Mouse (Mus musculus): ENCODE data around the gene Vkorc1l1.
"Not testable (repeated sequence)": the region's sequence is repeated elsewhere in the genome, so short reads cannot be mapped to it uniquely, and the experiment has no call there.

The Vkorc1l1 gene

GRCm38 (mm10) chr5:129941495-129942045 is at the start of gene Vkorc1l1:
TSS of gene Vkorc1l1 (plus strand) at chr5:129941970.
- DNase-seq (ENCODE audit: low spot score in 2 of 2): peak; percentile 97 to 99

GRCm38 (mm10) chr5:129895198-129896088 is 46.3 kb upstream of the Vkorc1l1 start, which contains the start of gene Zbed5:
TSS of gene Zbed5 (plus strand) at chr5:129895723.
- peak; percentile 66 to 69 for DNase-seq (ENCODE audit: low spot score in 2 of 2)

DNA sequence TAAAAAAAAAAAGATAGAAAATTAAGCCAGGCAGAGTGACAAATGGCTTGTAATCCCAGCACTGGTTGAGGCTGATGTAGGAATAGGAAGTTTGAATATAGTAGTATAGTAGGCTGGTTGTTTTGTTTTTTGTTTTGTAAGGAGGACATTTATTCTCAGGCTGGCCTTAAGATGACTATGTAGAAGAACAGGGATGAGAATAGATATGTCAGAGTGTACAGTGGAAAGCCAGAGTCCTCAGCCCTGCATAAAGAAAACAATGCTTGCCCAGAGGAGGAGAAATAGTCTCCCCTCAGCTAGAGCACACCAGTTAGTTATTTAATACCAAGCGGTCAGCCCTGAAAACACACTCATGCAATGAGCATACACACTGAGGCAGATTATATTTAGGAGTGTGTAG is 43.3 kb upstream of the Vkorc1l1 start, which contains the start of gene Phkg1:
Gene Phkg1, minus strand, starts transcription at position 101 of the 400 bp plus-strand sequence.
- DNase-seq (ENCODE audit: low spot score in 2 of 2): no peak

DNA sequence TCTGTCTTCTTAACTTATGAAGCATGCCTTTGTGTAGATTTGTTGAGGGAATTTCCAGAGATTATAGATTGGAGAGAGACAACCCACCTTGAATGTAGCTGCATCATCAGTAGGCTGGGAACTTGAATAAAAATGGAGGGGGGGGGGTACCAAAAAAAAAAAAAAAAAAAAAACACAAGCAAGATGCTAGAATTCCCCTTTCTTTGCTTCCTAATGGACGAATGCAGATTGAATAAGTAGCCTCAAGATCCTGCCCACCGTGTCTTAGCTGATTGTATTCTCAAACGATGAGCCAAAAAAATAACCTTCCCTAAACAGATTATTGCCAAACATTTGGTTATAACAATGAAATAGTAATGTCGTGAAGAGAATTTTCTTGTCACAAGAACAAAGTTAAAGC is 34.0 kb upstream of the Vkorc1l1 start:
- no peak for DNase-seq (ENCODE audit: low spot score in 2 of 2)

GRCm38 (mm10) chr5:129908242-129908965 is 33.4 kb upstream of the Vkorc1l1 start, which contains the start of gene Nupr1l:
TSS of gene Nupr1l (plus strand) at chr5:129908540.
- peak; percentile 65 to 74 for DNase-seq (ENCODE audit: low spot score in 2 of 2)

DNA sequence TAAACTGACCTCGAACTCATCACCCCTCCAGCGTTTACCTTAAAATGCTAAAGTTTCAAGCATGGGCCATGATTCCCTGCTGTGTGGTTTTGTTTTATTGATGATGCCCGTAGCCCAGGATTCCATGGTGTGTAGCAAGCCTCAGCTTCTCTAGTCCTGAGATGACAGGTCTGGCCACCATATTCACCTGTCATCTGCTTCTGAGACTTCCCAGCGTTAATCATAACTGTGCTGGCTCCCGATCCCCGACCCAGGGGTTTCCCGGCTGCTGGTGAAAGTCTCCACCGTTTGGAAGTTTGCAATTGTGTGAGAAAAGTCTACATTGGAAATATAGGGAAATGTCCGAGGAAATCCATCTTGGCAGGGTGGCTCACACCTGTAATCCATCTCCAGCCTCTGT is 32.6 kb upstream of the Vkorc1l1 start:
- no peak for DNase-seq (ENCODE audit: low spot score in 2 of 2)

DNA sequence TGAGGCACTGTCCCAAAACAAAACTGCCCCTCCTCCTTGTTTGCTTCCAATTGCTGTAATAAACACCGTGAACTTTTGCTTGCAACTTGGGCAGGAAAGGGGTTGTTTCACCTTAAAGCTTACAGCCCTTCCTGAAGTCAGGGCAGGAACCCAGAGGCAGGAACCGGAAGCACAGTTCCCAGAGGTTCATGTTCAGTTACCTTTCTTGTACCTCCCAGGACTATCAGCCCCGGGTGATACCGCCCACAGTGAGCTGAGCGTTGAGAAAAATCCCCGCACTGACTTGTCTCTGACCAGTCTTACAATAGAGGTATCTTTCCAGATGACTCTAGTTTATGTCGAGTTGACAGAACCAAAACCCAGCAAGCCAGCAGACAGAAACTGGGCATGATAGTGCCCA is 32.2 kb upstream of the Vkorc1l1 start:
- DNase-seq (ENCODE audit: low spot score in 2 of 2): no peak

DNA sequence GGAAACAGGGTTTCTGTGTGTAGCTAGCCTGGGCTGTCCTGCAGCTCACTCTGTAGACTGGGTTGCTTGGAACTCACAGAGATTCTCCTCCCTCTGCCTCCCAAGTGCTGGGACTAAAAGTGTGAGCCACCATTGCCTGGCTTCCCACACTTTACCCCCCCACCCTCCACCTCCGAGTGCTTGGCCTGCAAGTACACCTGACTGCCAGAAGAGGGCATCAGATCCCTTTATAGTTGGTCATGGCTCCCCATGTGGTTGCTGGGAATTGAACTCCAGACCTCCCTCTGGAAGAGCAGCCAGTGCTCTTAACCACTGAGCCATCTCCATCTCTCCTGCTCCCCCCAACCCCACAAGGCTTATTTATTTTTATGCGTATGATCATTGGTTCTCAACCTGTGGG is 27.7 kb upstream of the Vkorc1l1 start:
- DNase-seq (ENCODE audit: low spot score in 2 of 2): peak in 1 of 2 experiments; percentile 38

DNA sequence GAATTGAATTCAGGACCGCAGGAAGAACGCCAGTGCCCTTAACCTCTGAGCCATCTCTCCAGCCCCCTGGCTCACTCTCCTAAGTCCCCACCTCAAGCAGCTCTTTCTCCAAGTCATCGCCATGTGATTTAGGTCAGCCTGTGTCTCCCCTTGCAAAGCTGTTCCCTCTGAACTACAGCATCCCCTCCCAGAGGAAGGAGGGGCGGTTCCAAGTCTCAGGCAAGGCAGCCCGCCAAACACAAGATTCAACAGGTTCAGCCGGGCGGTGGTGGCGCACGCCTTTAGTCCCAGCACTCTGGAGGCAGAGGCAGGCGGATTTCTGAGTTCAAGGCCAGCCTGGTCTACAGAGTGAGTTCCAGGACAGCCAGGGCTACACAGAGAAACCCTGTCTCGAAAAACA is 26.3 kb upstream of the Vkorc1l1 start:
- not testable (repeated sequence) for DNase-seq (ENCODE audit: low spot score in 2 of 2)

DNA sequence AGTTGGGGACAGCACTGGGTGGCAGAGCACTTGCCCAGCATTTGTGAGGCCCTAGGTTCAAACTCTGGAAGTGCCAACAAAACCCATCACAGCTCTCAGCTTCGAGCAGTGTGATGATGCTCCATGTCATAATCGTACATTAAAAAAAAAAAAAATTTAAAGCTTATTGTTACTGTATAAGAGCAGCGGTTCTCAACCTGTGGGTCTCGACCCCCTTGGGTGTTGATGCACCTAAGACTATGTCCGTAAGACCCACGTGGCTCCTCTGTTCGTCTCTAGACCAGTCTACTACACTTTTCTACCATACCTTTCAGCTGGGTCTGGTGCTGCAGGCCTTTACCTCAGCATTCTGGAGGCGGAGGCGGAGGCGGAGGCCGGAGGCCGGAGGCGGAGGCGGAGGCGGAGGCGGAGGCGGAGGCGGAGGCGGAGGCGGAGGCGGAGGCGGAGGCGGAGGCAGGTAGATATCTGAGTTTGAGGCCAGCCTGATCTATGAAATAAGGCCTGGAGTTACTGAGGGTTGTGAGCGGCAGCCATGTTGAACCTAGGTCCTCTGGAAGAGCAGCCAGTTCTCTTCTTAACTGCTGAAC is 23.6 kb upstream of the Vkorc1l1 start:
- no peak for DNase-seq (ENCODE audit: low spot score in 2 of 2)

- no peak for DNase-seq (ENCODE audit: low spot score in 2 of 2)
Measured at GRCm38 (mm10) chr5:129918752-129919151, 23.0 kb upstream of the Vkorc1l1 start.

GRCm38 (mm10) chr5:129919320-129919719 is 22.4 kb upstream of the Vkorc1l1 start:
- no peak for DNase-seq (ENCODE audit: low spot score in 2 of 2)

DNA sequence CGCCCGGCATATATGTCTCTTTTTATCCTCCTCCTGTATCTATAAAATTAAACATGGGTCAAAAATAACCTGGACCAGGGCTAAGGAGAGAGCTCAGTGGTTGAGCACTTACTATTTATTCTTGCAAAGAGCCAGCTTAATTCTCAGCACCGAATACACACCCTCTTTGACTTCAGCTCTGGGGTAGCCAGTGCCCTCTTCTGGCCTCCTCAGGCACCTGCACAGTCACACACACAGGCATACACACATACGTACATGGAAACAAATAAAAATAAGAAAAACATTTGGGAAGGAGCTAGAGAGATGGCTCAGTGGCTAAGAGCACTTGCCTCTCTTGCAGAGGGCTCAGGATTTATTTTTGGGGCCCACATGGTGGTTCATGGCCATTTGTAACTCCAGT is 19.8 kb upstream of the Vkorc1l1 start:
- DNase-seq (ENCODE audit: low spot score in 2 of 2): no peak

GRCm38 (mm10) chr5:129924820-129925452 is 16.8 kb upstream of the Vkorc1l1 start:
- no peak for DNase-seq (ENCODE audit: low spot score in 2 of 2)

DNA sequence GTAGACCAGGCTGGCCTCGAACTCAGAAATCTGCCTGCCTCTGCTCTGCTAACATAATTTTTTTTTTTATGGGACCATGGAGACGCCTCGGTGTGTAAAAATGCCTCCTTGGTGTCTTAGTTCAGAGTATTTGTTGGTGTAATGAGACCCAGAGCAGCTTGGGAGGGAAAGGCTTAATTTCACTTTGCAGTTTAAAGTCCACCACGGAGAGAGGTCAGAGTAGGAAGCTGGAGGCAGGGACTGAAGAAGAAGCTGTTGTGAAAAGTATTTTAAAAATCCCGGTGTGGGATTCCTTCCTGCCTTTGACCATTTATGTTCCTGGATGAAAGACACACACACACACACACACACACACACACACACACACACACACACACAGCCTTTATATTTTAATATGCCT is 15.8 kb upstream of the Vkorc1l1 start:
- DNase-seq (ENCODE audit: low spot score in 2 of 2): no peak

DNA sequence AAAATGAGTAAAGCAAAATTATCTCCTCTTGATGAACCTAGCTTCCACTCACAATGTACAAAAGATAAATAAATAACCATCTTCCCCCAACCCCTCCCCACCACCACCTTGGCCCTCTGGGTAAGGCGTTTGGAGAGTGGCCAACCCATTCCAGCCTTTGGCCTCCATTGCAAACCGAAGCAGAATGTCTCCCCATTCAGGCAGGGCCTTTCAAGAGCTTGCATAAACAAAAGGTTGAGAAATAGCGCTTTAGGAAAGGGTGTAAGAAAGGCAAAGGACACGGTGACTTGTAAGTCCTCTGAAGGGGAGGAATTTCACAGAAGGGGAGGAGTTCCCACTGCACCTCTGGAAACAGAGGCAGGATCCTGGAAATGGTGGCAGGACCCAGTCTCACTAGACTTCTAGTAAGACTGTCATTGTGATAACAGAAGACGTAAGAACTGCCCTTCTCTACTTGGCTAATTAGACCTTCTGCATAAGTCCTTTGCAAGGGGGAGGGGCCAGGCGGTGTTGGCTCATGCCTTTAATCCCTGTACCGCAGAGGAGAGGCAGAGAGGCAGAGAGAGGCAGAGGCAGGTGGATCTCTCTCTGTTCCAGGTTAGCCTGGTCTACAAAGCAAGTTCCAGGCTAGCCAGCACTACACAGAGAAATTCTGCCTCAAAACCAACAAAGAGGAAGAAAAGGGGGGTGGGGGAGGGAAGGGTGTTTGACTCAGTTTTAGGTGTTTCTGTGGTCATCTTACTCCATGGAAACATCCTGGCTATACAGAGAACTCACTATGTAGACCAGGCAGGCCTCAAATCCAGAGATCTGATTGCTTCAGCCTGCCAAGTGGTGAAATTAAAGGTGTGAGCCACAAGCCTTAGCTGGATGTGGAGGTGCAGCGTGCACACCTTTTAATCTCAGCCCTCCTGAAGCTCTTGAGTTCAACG is 11.6 kb upstream of the Vkorc1l1 start:
- DNase-seq (ENCODE audit: low spot score in 2 of 2): no peak

DNA sequence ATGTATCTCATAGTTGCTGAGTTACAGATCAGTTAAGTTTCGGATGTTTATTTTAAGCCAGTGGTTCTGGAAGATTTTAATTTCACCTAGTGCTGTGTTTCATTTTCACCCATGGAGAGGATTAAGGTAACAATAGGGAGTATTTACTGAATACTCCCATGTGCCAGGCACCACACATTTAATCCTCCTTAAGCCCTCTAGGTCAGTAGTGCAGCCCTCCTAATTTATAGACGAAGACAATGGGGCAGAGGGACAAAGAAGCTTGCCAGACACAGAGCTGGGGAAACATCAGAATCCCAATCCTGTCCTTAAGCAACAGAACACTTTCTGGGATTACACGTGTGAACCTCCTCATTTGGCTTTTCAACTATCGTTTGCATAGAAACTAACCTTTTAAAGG is 4.8 kb upstream of the Vkorc1l1 start:
- no peak for DNase-seq (ENCODE audit: low spot score in 2 of 2)

GRCm38 (mm10) chr5:129940281-129940680 is 1.5 kb upstream of the Vkorc1l1 start:
- DNase-seq (ENCODE audit: low spot score in 2 of 2): no peak

DNA sequence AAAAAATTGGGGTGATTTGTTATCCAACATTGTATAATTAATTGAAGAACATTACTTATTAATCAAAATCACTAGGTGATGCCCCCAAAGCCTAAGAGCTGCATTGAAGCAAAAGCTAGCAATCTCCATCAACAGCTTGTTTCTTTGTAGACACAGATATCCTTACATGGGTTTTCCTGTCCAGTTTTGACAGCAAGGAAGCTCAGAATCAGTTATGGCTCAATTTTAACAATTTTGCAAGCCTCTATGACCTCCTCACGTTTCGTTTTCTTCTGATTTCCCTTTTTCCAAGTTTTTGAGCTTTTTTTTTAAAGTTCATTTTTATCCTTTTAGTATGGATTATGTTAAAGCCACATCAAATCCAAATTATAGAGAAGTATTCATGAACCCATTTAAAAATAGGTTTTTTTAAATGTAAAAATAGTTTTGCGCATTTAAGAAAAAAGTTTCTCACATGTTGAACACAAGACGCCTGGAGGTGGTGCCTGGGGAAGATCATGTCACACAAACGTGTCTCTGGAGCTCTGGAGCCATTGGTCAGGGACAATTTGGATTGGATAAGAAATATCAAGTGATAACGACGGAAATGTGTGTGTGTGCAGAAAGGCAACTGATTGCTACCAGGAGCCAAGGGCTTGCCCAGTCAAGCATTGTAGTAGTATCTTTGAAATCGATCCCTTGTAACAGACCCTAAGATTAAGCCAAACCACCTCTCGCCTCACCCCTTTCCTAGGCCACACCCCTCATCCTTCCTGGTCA is 855 bp upstream of the Vkorc1l1 start:
- no peak for DNase-seq (ENCODE audit: low spot score in 2 of 2)
